Mouse (Mus musculus): ENCODE measurements at regions not wholly inside any gene's neighbourhood (a gene's known extent, or its start where the extent isn't known, plus 50 kb on each side); places are given as distances from the start of the nearest gene placed in this dataset.

DNA sequence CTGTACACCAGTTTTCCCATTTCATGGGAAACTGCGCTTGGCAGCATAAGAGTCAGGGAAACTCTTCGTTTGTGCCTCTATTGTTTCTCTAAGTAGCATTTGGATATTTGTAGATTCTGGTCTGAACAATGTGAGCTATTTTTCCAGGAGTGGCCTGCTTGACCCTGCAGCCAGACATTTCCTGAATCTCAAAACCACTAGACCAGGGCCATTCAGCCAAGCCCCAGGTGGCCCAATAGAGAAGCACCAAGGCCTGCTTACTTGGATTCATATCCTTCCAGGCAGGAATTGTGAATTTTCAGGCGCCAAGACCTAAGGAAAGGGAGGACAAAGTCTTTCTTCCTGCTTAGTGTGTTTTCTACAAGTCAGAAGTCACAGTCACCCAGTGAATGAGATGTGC, 85.9 kb upstream of the Hs3st1 start:
- no peak for DNase-seq

- no peak for DNase-seq
Measured at GRCm38 (mm10) chr5:39840576-39840975, 85.3 kb upstream of the Hs3st1 start.

DNA sequence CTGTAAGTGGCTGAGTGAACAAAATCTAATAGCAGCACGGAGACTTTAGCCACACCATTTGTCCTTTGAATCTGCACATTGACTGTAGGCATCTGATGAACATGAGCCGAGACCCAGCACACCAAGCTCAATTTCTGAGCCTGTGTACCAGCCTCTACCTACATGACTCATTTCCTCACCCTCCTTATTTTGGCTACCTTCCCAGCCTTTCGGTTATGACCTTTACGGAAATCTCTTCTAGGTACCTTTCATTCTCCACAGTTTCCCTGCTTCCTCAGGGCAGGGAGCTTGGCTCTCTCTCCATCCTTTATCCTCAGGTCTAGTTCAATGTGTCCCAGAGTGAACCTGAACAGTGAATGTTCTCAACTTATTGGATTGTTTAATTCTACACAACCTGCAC, 77.3 kb upstream of the Hs3st1 start:
- DNase-seq = no peak

- no peak for DNase-seq
Measured at GRCm38 (mm10) chr5:39824680-39825079, 69.4 kb upstream of the Hs3st1 start.

- no peak for DNase-seq
Measured at GRCm38 (mm10) chr5:39806643-39807042, 51.4 kb upstream of the Hs3st1 start.

Data from adrenal gland, postnatal 10 days (tissue).